Mouse (Mus musculus) stomach, postnatal 0 days (tissue): ENCODE measurements around the gene Zbtb22. TPM values are rescaled to one million over a fixed set of nuclear protein-coding genes. Genes with fewer than 3 reads are reported as not detected.

Source experiments
- ATAC-seq: fragments of 200-750 bp; cut with Nextera tagmentation; 2 replicates; pipeline ENCODE4 v1.8.0; 2017; ENCODE audit not compliant: low FRiP score, low TSS enrichment
- DNase-seq: peaks from one replicate; pipeline ENCODE4 v3.0.0-alpha.2; 2016; ENCODE audit warnings: low spot score
- H3K27ac ChIP-seq: fragments of 300-500 bp; sonication (generic); replicated peaks from 2 replicates; pipeline ENCODE4 v1.5.1; 2014; ENCODE audit warnings: mild to moderate bottlenecking, control low read depth
- H3K27me3 ChIP-seq: fragments of 300-500 bp; sonication (generic); 2 replicates; pipeline ENCODE4 v1.6.1; 2014; ENCODE audit warnings: low read length; ENCODE audit not compliant: control insufficient read depth, insufficient read depth
- H3K36me3 ChIP-seq: fragments of 300-500 bp; sonication (generic); 2 replicates; pipeline ENCODE4 v1.6.1; 2014; ENCODE audit warnings: low read length, mixed read lengths; ENCODE audit not compliant: control insufficient read depth, insufficient read depth
- H3K4me1 ChIP-seq: fragments of 300-500 bp; sonication (generic); replicated peaks from 2 replicates; pipeline ENCODE4 v1.6.1; 2014; ENCODE audit warnings: antibody characterized with exemption; ENCODE audit not compliant: control insufficient read depth, insufficient read depth
- H3K4me2 ChIP-seq: fragments of 300-500 bp; sonication (generic); replicated peaks from 2 replicates; pipeline ENCODE4 v1.6.1; 2014; ENCODE audit warnings: low read depth, mild to moderate bottlenecking, control low read depth, moderate library complexity
- H3K4me3 ChIP-seq: fragments of 300-500 bp; sonication (generic); 2 replicates; pipeline ENCODE4 v1.5.1; 2014; ENCODE audit warnings: low read depth, low read length, control low read depth
- H3K9ac ChIP-seq: fragments of 300-500 bp; sonication (generic); 2 replicates; pipeline ENCODE4 v1.6.1; 2014; ENCODE audit warnings: mild to moderate bottlenecking, low read length, control low read depth, mixed read lengths
- H3K9me3 ChIP-seq: fragments of 300-500 bp; sonication (generic); 2 replicates; pipeline ENCODE4 v1.6.1; 2016; ENCODE audit warnings: low read length; ENCODE audit not compliant: control insufficient read depth
- CTCF ChIP-seq: IDR thresholded peaks from 2 replicates; pipeline ENCODE4 v1.5.1; 2016; ENCODE audit warnings: antibody characterized with exemption, low read depth, mild to moderate bottlenecking, moderate library complexity
- EP300 ChIP-seq: optimal IDR thresholded peaks from 2 replicates; pipeline ENCODE3; 2016; ENCODE audit warnings: antibody characterized with exemption
- WGBS: fragments of 180-500 bp; shearing (Covaris S2); extraction: QIAGEN DNeasy Blood & Tissue Kit; methylation state at CpG from one replicate; pipeline ENCODE4 v1.1.7; 2014; 5-methylcytosine and 5-hydroxymethylcytosine counted together
- polyA plus RNA-seq: library from polyadenylated mRNA; unstranded; fragments of >200 nt; fragmentation: Nextera tagmentation; extraction: Ambion mirVana; gene quantifications from 2 replicates; pipeline ENCODE4 v1.2.1, GENCODE M21; 2015

Gene Zbtb22
- polyA plus RNA-seq, 1 experiment from 2014 or later = 10.7 TPM

DNA sequence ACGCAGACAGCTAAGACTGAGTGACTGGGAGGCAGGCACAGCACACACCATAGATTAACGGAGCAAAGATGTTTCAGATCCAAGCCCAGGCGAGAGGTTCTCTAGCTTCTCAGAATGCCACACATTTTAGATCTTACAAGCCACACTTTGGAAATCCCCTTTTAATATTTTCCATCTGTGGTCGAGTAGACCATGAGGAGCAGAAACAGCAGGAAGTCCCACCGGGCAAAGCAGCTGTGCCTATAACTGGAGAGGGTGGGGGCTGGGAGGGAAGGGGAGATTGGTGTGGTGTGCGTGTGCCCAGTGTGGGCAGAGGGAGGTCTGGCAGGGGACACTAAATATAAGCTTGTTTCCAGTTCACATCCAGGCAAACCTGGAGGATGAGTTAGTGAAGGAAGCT is 41.8 kb downstream of the Zbtb22 start:
- H3K36me3 ChIP-seq = peaks cover 17% of the 10 kb centered on the region
- H3K4me2 ChIP-seq = no peak overlapping the region
- H3K4me1 ChIP-seq = peaks cover 2% of the 10 kb centered on the region; the same call in 1 of the 2 replicates
- WGBS = 85% methylated on average over 6 of the region's 6 CpGs
- no peak overlapping the region for H3K9ac ChIP-seq
- no peaks in the 10 kb centered on the region for H3K27me3 ChIP-seq
- no peak for DNase-seq
- ATAC-seq = no peak
- H3K4me3 ChIP-seq = no peak overlapping the region
- H3K9me3 ChIP-seq = no peaks in the 10 kb centered on the region
- TF ChIP-seq CTCF (no peak), EP300 (no peak)
- H3K27ac ChIP-seq = no peak overlapping the region

- no peak for TF ChIP-seq EP300
- TF ChIP-seq CTCF = no peak
- Histone ChIP-seq H3K36me3 (peaks cover 9% of the 10 kb centered on the region; the same call in 1 of the 2 replicates), H3K27ac (no peak overlapping the region), H3K4me1 (peaks cover 2% of the 10 kb centered on the region; the same call in 1 of the 2 replicates), H3K27me3 (no peaks in the 10 kb centered on the region), H3K4me3 (no peak overlapping the region), H3K4me2 (no peak overlapping the region), H3K9ac (no peak overlapping the region), H3K9me3 (no peaks in the 10 kb centered on the region)
- ATAC-seq (no peak), DNase-seq (no peak)
- 91% methylated on average over 11 of the region's 11 CpGs for WGBS
Observed at GRCm38 (mm10) chr17:33958451-33958850, 42.7 kb downstream of the Zbtb22 start.

- Histone ChIP-seq H3K4me3 (no peak overlapping the region), H3K4me1 (peaks cover 2% of the 10 kb centered on the region; the same call in 1 of the 2 replicates), H3K27me3 (no peaks in the 10 kb centered on the region), H3K27ac (no peak overlapping the region), H3K9me3 (no peaks in the 10 kb centered on the region), H3K4me2 (no peak overlapping the region), H3K9ac (no peak overlapping the region), H3K36me3 (peaks cover 9% of the 10 kb centered on the region; the same call in 1 of the 2 replicates)
- 95% methylated on average over 13 of the region's 13 CpGs for WGBS
- TF ChIP-seq EP300 = no peak
- no peak for TF ChIP-seq CTCF
- DNase-seq (no peak), ATAC-seq (no peak)
Observed at GRCm38 (mm10) chr17:33959135-33959534, 43.4 kb downstream of the Zbtb22 start.

GRCm38 (mm10) chr17:33959948-33960347 is 44.2 kb downstream of the Zbtb22 start:
- Histone ChIP-seq H3K4me1 (no peaks in the 10 kb centered on the region), H3K27ac (no peak overlapping the region), H3K4me3 (no peak overlapping the region), H3K9me3 (no peaks in the 10 kb centered on the region), H3K27me3 (no peaks in the 10 kb centered on the region), H3K9ac (no peak overlapping the region), H3K36me3 (peaks cover 9% of the 10 kb centered on the region; the same call in 1 of the 2 replicates), H3K4me2 (no peak overlapping the region)
- DNase-seq (no peak), ATAC-seq (no peak)
- 90% methylated on average over 15 of the region's 15 CpGs for WGBS
- TF ChIP-seq CTCF (no peak), EP300 (no peak)

DNA sequence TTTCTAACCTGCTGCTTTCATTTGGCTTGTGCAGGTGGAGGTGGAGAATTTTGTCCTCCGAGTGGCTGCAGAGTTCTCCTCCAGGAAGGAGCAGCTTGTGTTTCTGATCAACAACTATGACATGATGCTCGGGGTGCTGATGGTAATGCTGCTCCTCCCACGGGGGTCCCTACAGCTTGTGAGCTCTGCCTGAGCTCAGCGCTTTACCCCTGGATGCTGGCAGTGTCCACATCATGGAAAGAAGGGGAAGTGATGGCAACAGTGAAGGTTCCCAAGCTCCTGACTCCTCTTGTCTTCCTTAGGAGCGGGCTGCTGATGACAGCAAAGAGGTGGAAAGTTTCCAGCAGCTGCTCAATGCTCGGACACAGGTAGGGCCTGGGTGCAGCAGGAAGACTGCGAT is 47.2 kb downstream of the Zbtb22 start:
- no peak overlapping the region for H3K4me3 ChIP-seq
- peaks cover 9% of the 10 kb centered on the region; the same call in 1 of the 2 replicates for H3K36me3 ChIP-seq
- 91% methylated on average over 7 of the region's 7 CpGs for WGBS
- no peaks in the 10 kb centered on the region for H3K4me1 ChIP-seq
- DNase-seq = no peak
- no peak overlapping the region for H3K27ac ChIP-seq
- no peak for TF ChIP-seq EP300
- no peak for TF ChIP-seq CTCF
- H3K27me3 ChIP-seq = no peaks in the 10 kb centered on the region
- ATAC-seq = no peak
- H3K4me2 ChIP-seq = no peak overlapping the region
- H3K9me3 ChIP-seq = no peaks in the 10 kb centered on the region
- no peak overlapping the region for H3K9ac ChIP-seq

DNA sequence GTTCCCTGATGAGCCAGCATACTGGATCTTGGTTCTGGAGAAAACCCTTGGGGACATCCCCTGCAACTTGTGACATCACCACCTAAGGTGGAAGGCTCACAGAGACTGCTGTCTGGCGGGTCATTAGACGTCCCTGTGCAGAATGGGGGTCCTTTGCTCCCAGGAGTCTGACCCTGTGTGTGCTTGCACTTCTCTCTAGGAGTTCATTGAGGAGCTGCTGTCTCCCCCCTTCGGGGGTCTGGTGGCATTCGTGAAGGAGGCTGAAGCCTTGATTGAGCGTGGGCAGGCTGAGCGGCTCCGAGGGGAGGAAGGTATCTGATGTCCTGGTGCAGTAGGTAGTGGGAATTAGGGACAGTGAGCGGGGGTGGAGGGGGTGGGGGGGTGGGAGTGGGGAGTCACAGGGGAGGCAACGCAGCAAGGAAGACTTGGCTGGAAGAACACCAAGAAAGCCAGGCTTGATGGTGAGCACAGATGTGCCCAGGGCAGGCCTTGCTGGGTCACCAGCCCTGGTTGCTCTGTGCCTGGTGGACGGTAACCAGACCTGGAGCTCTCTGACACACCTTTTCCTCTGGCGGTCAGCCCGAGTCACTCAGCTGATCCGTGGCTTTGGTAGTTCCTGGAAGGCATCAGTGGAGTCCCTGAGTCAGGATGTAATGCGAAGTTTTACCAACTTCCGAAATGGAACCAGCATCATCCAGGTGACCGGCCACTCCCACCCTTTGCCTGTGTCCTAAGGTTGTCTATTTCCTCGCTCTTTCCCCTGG is 49.6 kb downstream of the Zbtb22 start:
- no peak for DNase-seq
- Histone ChIP-seq H3K9me3 (no peaks in the 10 kb centered on the region), H3K27ac (no peak overlapping the region), H3K27me3 (no peaks in the 10 kb centered on the region), H3K9ac (no peak overlapping the region), H3K36me3 (no peaks in the 10 kb centered on the region; the same call in 1 of the 2 replicates), H3K4me1 (no peaks in the 10 kb centered on the region), H3K4me3 (no peak overlapping the region), H3K4me2 (no peak overlapping the region)
- 86% methylated on average over 17 of the region's 17 CpGs for WGBS
- ATAC-seq = no peak
- TF ChIP-seq EP300 (no peak), CTCF (no peak)
